Mouse (Mus musculus): ENCODE measurements at regions not wholly inside any gene's neighbourhood (a gene's known extent, or its start where the extent isn't known, plus 50 kb on each side); places are given as distances from the start of the nearest gene placed in this dataset.

GRCm38 (mm10) chr7:72601933-72602332 is 295.5 kb upstream of the Mctp2 start:
- H3K4me1 ChIP-seq (replicated peaks; ENCODE audit: control insufficient read depth, insufficient read depth, low read length) = no peaks in the 10 kb centered on the region
- WGBS = 85% methylated on average over 8 of the region's 8 CpGs
- no peak overlapping the region for H3K27ac ChIP-seq (ENCODE audit: low read depth, low read length)
- H3K36me3 ChIP-seq (ENCODE audit: control insufficient read depth, insufficient read depth) = no peaks in the 10 kb centered on the region
- H3K27me3 ChIP-seq (replicated peaks; ENCODE audit: control insufficient read depth, insufficient read depth, low read length) = no peaks in the 10 kb centered on the region
- no peak overlapping the region for H3K4me2 ChIP-seq (replicated peaks; ENCODE audit: low read depth)
- H3K9me3 ChIP-seq (ENCODE audit: control insufficient read depth) = no peaks in the 10 kb centered on the region
- no peak for TF ChIP-seq CTCF (IDR thresholded peaks at IDR 0.05; ENCODE audit: low read depth)
- H3K4me3 ChIP-seq (ENCODE audit: low read depth, low read length) = no peak overlapping the region
- no peak overlapping the region for H3K9ac ChIP-seq (ENCODE audit: low read depth, low read length)
- ATAC-seq = no peak

DNA sequence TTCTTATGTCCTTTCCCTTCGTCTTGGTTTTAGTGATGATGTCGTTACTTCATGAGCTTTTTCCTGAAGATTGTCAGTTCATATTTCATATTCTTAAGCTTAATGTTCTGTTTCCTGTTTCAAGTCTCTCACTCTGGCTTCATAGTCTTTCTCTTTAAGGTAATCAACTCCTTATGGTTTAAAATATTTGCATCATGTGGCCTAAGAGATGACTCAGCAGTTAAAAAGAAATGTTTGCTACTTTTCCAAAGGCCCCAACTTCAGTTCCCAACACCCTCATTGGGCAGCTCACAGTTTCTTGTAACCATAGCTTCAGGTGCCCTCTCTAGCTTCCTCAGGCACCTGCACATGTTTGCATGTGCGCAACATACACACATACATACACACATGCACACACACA is 303.4 kb upstream of the Mctp2 start:
- no peak overlapping the region for H3K4me3 ChIP-seq (ENCODE audit: low read depth, low read length)
- ATAC-seq = no peak
- no peaks in the 10 kb centered on the region for H3K9me3 ChIP-seq (ENCODE audit: control insufficient read depth)
- H3K36me3 ChIP-seq (ENCODE audit: control insufficient read depth, insufficient read depth) = no peaks in the 10 kb centered on the region
- H3K4me1 ChIP-seq (replicated peaks; ENCODE audit: control insufficient read depth, insufficient read depth, low read length) = no peaks in the 10 kb centered on the region
- TF ChIP-seq CTCF (IDR thresholded peaks at IDR 0.05; ENCODE audit: low read depth) = no peak
- H3K9ac ChIP-seq (ENCODE audit: low read depth, low read length) = no peak overlapping the region
- no peaks in the 10 kb centered on the region for H3K27me3 ChIP-seq (replicated peaks; ENCODE audit: control insufficient read depth, insufficient read depth, low read length)
- no peak overlapping the region for H3K4me2 ChIP-seq (replicated peaks; ENCODE audit: low read depth)
- 73% methylated on average over 3 of the region's 3 CpGs for WGBS
- H3K27ac ChIP-seq (ENCODE audit: low read depth, low read length) = no peak overlapping the region

DNA sequence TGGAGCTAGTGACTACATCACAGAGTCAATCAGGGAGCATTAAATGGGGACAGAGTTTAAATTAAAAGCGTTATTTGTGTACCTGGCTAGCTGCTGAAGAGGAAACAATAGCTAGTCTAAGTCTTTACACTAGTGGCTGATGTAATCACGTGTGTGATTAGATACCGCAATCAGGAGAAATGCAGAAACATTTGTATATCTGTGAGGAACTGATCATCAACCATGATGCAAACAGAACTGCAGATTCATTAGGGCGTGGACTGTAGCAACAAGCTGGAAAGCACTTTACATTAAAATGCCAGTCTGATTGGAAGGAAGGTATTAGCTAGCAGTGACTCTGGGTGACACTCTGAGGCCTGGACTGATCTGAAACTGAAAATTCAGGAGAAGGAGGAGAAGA is 308.8 kb upstream of the Mctp2 start:
- H3K9ac ChIP-seq (ENCODE audit: low read depth, low read length) = no peak overlapping the region
- no peak for ATAC-seq
- no peak for TF ChIP-seq CTCF (IDR thresholded peaks at IDR 0.05; ENCODE audit: low read depth)
- H3K4me1 ChIP-seq (replicated peaks; ENCODE audit: control insufficient read depth, insufficient read depth, low read length) = no peaks in the 10 kb centered on the region
- no peak overlapping the region for H3K4me3 ChIP-seq (ENCODE audit: low read depth, low read length)
- H3K9me3 ChIP-seq (ENCODE audit: control insufficient read depth) = no peaks in the 10 kb centered on the region
- 74% methylated on average over 4 of the region's 4 CpGs for WGBS
- no peak overlapping the region for H3K4me2 ChIP-seq (replicated peaks; ENCODE audit: low read depth)
- no peak overlapping the region for H3K27ac ChIP-seq (ENCODE audit: low read depth, low read length)
- H3K36me3 ChIP-seq (ENCODE audit: control insufficient read depth, insufficient read depth) = no peaks in the 10 kb centered on the region
- no peaks in the 10 kb centered on the region for H3K27me3 ChIP-seq (replicated peaks; ENCODE audit: control insufficient read depth, insufficient read depth, low read length)

GRCm38 (mm10) chr7:72627369-72627768 is 321.0 kb upstream of the Mctp2 start:
- Histone ChIP-seq H3K4me1 (replicated peaks; ENCODE audit: control insufficient read depth, insufficient read depth, low read length) (no peaks in the 10 kb centered on the region), H3K9me3 (ENCODE audit: control insufficient read depth) (no peaks in the 10 kb centered on the region), H3K4me2 (replicated peaks; ENCODE audit: low read depth) (no peak overlapping the region), H3K27ac (ENCODE audit: low read depth, low read length) (no peak overlapping the region), H3K9ac (ENCODE audit: low read depth, low read length) (no peak overlapping the region), H3K27me3 (replicated peaks; ENCODE audit: control insufficient read depth, insufficient read depth, low read length) (no peaks in the 10 kb centered on the region), H3K4me3 (ENCODE audit: low read depth, low read length) (no peak overlapping the region), H3K36me3 (ENCODE audit: control insufficient read depth, insufficient read depth) (no peaks in the 10 kb centered on the region)
- WGBS = 87% methylated on average over 4 of the region's 4 CpGs
- no peak for TF ChIP-seq CTCF (IDR thresholded peaks at IDR 0.05; ENCODE audit: low read depth)
- no peak for ATAC-seq

DNA sequence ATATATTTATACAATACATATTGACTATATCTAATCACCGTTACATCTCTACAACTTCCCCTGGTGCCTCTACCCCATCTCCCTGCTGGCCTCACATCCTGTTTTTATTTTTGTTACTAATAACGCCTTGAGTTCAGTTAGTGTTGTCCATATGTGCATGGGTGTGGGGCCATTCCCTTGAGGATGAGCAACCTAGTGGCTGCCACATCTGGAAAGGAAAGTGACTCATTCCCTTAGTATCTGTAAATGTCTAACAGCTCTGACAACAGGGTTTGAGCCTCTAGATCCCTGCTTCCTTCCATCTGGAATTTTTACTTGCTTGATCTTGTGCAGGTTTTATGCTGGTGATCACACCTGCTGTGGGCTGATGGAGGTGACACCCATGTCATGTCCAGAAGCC is 333.2 kb upstream of the Mctp2 start:
- Histone ChIP-seq H3K4me1 (replicated peaks; ENCODE audit: control insufficient read depth, insufficient read depth, low read length) (no peaks in the 10 kb centered on the region), H3K36me3 (ENCODE audit: control insufficient read depth, insufficient read depth) (no peaks in the 10 kb centered on the region), H3K4me2 (replicated peaks; ENCODE audit: low read depth) (no peak overlapping the region), H3K27me3 (replicated peaks; ENCODE audit: control insufficient read depth, insufficient read depth, low read length) (no peaks in the 10 kb centered on the region), H3K9me3 (ENCODE audit: control insufficient read depth) (no peaks in the 10 kb centered on the region), H3K4me3 (ENCODE audit: low read depth, low read length) (no peak overlapping the region), H3K27ac (ENCODE audit: low read depth, low read length) (no peak overlapping the region), H3K9ac (ENCODE audit: low read depth, low read length) (no peak overlapping the region)
- 81% methylated on average over 2 of the region's 2 CpGs for WGBS
- no peak for ATAC-seq
- no peak for TF ChIP-seq CTCF (IDR thresholded peaks at IDR 0.05; ENCODE audit: low read depth)

GRCm38 (mm10) chr7:72675018-72675417 is 368.6 kb upstream of the Mctp2 start:
- H3K27me3 ChIP-seq (replicated peaks; ENCODE audit: control insufficient read depth, insufficient read depth, low read length) = no peaks in the 10 kb centered on the region
- no peaks in the 10 kb centered on the region for H3K9me3 ChIP-seq (ENCODE audit: control insufficient read depth)
- H3K4me1 ChIP-seq (replicated peaks; ENCODE audit: control insufficient read depth, insufficient read depth, low read length) = no peaks in the 10 kb centered on the region
- H3K4me3 ChIP-seq (ENCODE audit: low read depth, low read length) = no peak overlapping the region
- no peaks in the 10 kb centered on the region for H3K36me3 ChIP-seq (ENCODE audit: control insufficient read depth, insufficient read depth)
- H3K4me2 ChIP-seq (replicated peaks; ENCODE audit: low read depth) = no peak overlapping the region
- H3K9ac ChIP-seq (ENCODE audit: low read depth, low read length) = no peak overlapping the region
- WGBS = 62% methylated on average over 6 of the region's 6 CpGs
- TF ChIP-seq CTCF (IDR thresholded peaks at IDR 0.05; ENCODE audit: low read depth) = no peak
- H3K27ac ChIP-seq (ENCODE audit: low read depth, low read length) = no peak overlapping the region
- ATAC-seq = no peak

GRCm38 (mm10) chr7:72685803-72686202 is 379.4 kb upstream of the Mctp2 start:
- H3K4me1 ChIP-seq (replicated peaks; ENCODE audit: control insufficient read depth, insufficient read depth, low read length) = no peaks in the 10 kb centered on the region
- H3K36me3 ChIP-seq (ENCODE audit: control insufficient read depth, insufficient read depth) = no peaks in the 10 kb centered on the region
- no peak for TF ChIP-seq CTCF (IDR thresholded peaks at IDR 0.05; ENCODE audit: low read depth)
- H3K27me3 ChIP-seq (replicated peaks; ENCODE audit: control insufficient read depth, insufficient read depth, low read length) = no peaks in the 10 kb centered on the region
- H3K27ac ChIP-seq (ENCODE audit: low read depth, low read length) = no peak overlapping the region
- H3K4me3 ChIP-seq (ENCODE audit: low read depth, low read length) = no peak overlapping the region
- no peak overlapping the region for H3K4me2 ChIP-seq (replicated peaks; ENCODE audit: low read depth)
- H3K9ac ChIP-seq (ENCODE audit: low read depth, low read length) = no peak overlapping the region
- WGBS = 42% methylated on average over 2 of the region's 2 CpGs
- H3K9me3 ChIP-seq (ENCODE audit: control insufficient read depth) = no peaks in the 10 kb centered on the region
- no peak for ATAC-seq
